Mouse (Mus musculus) erythroblast, embryonic 14.5 days (primary cell): ENCODE measurements around the gene 4930402F06Rik.

Experiments
- GATA1 ChIP-seq: IDR thresholded peaks from 2 replicates; pipeline ENCODE4 v1.6.1; 2012; ENCODE audit warnings: low read length, inconsistent platforms, mixed read lengths
- TAL1 ChIP-seq: IDR thresholded peaks from 3 replicates; pipeline ENCODE4 v1.6.1; 2012; ENCODE audit warnings: low read length, inconsistent platforms, mixed read lengths

DNA sequence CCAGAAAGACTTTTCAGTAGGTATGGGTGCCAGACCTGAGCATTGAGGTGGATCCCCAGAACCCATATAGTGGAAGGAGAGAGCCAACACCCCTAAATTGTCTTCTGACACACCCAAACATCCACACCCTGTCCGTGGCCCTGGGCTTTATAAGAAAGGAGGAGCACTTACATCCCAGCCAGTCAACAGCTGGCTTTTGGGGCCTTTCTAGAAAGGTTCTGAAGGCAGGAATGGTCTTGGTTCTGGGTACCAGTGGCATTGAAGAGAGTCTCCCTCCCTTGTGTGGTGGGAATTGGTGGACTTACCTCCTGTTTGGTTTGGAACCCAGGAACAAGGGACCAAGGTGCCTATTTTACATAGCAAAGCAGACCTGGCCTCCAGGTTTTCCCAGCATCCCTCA lies 9.6 kb upstream of the 4930402F06Rik start:
- TF ChIP-seq TAL1 = no peak
- TF ChIP-seq GATA1 = no peak
